Mouse (Mus musculus) left cerebral cortex, adult 11 months (tissue): ENCODE measurements at regions not wholly inside any gene's neighbourhood (a gene's known extent, or its start where the extent isn't known, plus 50 kb on each side); places are given as distances from the start of the nearest gene placed in this dataset.

Source experiments
- DNase-seq: peaks from one replicate; pipeline ENCODE4 v3.0.0; 2022; ENCODE audit warnings: low spot score

GRCm38 (mm10) chr9:78903211-78903610 lies 287.9 kb downstream of the Cd109 start:
- no peak for DNase-seq

GRCm38 (mm10) chr9:78917336-78917735 lies 302.0 kb downstream of the Cd109 start:
- no peak for DNase-seq

GRCm38 (mm10) chr9:78925977-78926593 lies 310.7 kb downstream of the Cd109 start:
- DNase-seq, result no peak

GRCm38 (mm10) chr9:78941648-78942047 lies 326.3 kb downstream of the Cd109 start:
- DNase-seq, result no peak

- no peak for DNase-seq
These were observed 349.5 kb downstream of the Cd109 start for GRCm38 (mm10) chr9:78964813-78965212.

- no peak for DNase-seq
These were observed 350.0 kb downstream of the Cd109 start for GRCm38 (mm10) chr9:78965226-78965950.

- DNase-seq, result no peak
These were observed 356.4 kb downstream of the Cd109 start for GRCm38 (mm10) chr9:78971731-78972130.

- DNase-seq, result peak; percentile 46
These were observed 368.4 kb downstream of the Cd109 start for GRCm38 (mm10) chr9:78983734-78984133.

GRCm38 (mm10) chr9:78985184-78985864 lies 370.0 kb downstream of the Cd109 start:
- no peak for DNase-seq

- no peak for DNase-seq
These were observed 376.0 kb downstream of the Cd109 start for GRCm38 (mm10) chr9:78991310-78991709.

GRCm38 (mm10) chr9:79001081-79001480 lies 385.7 kb downstream of the Cd109 start:
- no peak for DNase-seq

GRCm38 (mm10) chr9:79001930-79002329 lies 386.6 kb downstream of the Cd109 start:
- DNase-seq, result no peak

- no peak for DNase-seq
These were observed 389.1 kb downstream of the Cd109 start for GRCm38 (mm10) chr9:79004296-79004980.

GRCm38 (mm10) chr9:79022291-79022690 lies 406.9 kb downstream of the Cd109 start:
- DNase-seq, result no peak

- no peak for DNase-seq
These were observed 412.9 kb downstream of the Cd109 start for GRCm38 (mm10) chr9:79028234-79028633.

- DNase-seq, result no peak
These were observed 414.1 kb downstream of the Cd109 start for GRCm38 (mm10) chr9:79029456-79029855.

- no peak for DNase-seq
These were observed 420.3 kb downstream of the Cd109 start for GRCm38 (mm10) chr9:79035677-79036076.

GRCm38 (mm10) chr9:79037054-79037453 lies 421.7 kb downstream of the Cd109 start:
- DNase-seq, result no peak

- no peak for DNase-seq
These were observed 423.6 kb downstream of the Cd109 start for GRCm38 (mm10) chr9:79038971-79039370.

GRCm38 (mm10) chr9:79044344-79044743 lies 429.0 kb downstream of the Cd109 start:
- DNase-seq, result no peak

- no peak for DNase-seq
These were observed 430.0 kb downstream of the Cd109 start for GRCm38 (mm10) chr9:79045314-79045713.

- no peak for DNase-seq
These were observed 456.6 kb downstream of the Cd109 start for GRCm38 (mm10) chr9:79071961-79072360.

GRCm38 (mm10) chr9:79109611-79110010 lies 494.3 kb downstream of the Cd109 start:
- no peak for DNase-seq
